ENCODE assay signal across 18 mouse cellular contexts in genomic region chr5:33671659-33672058, GRCm38 (mm10).
"Had no signal": no experiment of that assay in that cellular context is flagged by ENCODE, and none has a peak within 500 bp of the region (broad histone marks: within the 10 kb centered on the region; RNA-seq: fewer than 3 reads in every experiment).

No protein-coding gene starts in this region.

- H3K27me3 ChIP-seq: kidney, embryonic 15.5 days; limb, embryonic 12.5 days; limb, embryonic 15.5 days; midbrain, embryonic 12.5 days; midbrain, embryonic 15.5 days; neural tube, embryonic 12.5 days; neural tube, embryonic 15.5 days had no signal

- H3K4me1 ChIP-seq: limb, embryonic 12.5 days; limb, embryonic 15.5 days had no signal

- H3K9me3 ChIP-seq: kidney, embryonic 15.5 days; limb, embryonic 12.5 days; limb, embryonic 15.5 days; midbrain, embryonic 12.5 days; midbrain, embryonic 15.5 days; neural tube, embryonic 12.5 days; neural tube, embryonic 15.5 days had no signal

- H3K27ac ChIP-seq: kidney, embryonic 15.5 days; limb, embryonic 12.5 days; limb, embryonic 15.5 days; liver, embryonic 14.5 days; macrophage; midbrain, embryonic 12.5 days; midbrain, embryonic 15.5 days; neural tube, embryonic 12.5 days; neural tube, embryonic 15.5 days had no signal

- H3K9ac ChIP-seq: kidney, embryonic 15.5 days; limb, embryonic 12.5 days; limb, embryonic 15.5 days; liver, embryonic 14.5 days; liver, postnatal 0 days; lung, embryonic 14.5 days; midbrain, embryonic 12.5 days; midbrain, embryonic 15.5 days; neural tube, embryonic 12.5 days; neural tube, embryonic 15.5 days had no signal

- DNase-seq: kidney, postnatal 10 days; kidney, postnatal 4 days; left cerebral cortex, postnatal 4 days; liver, postnatal 0 days; lung, embryonic 14.5 days; right cerebral cortex, postnatal 25 days; thymus, postnatal 25 days had no signal

- H3K4me2 ChIP-seq: kidney, embryonic 15.5 days; limb, embryonic 12.5 days; limb, embryonic 15.5 days; liver, embryonic 11.5 days; lung, embryonic 14.5 days; midbrain, embryonic 12.5 days; midbrain, embryonic 15.5 days; neural tube, embryonic 12.5 days; neural tube, embryonic 15.5 days had no signal

- H3K4me3 ChIP-seq: kidney, embryonic 15.5 days; limb, embryonic 12.5 days; limb, embryonic 15.5 days; midbrain, embryonic 12.5 days; midbrain, embryonic 15.5 days; neural tube, embryonic 12.5 days; neural tube, embryonic 15.5 days had no signal

- ATAC-seq: liver, postnatal 0 days; lung, postnatal 0 days; midbrain, embryonic 15.5 days had no signal
